Mouse (Mus musculus): ENCODE data around the gene Spg21.
A peak's percentile ranks its signal among the peaks of the same experiment; 100 is the strongest.

- TF ChIP-seq CTCF (conservative IDR thresholded peaks at IDR 0.05; ENCODE audit: insufficient read depth, insufficient read length, low read depth, low read length) (peak; percentile 56), POLR2A (IDR thresholded peaks at IDR 0.05; ENCODE audit: low read depth, low read length) (no peak)
These were observed 26.6 kb upstream of the Spg21 start for GRCm38 (mm10) chr9:65434140-65434539.
